Mouse (Mus musculus) lung, embryonic 16.5 days (tissue): ENCODE data around the gene Cyp46a1. TPM values are rescaled to one million over a fixed set of nuclear protein-coding genes. Genes with fewer than 3 reads are reported as not detected.
A peak's percentile ranks its signal among the peaks of the same experiment; 100 is the strongest.

Experiments
- ATAC-seq: fragments of 200-750 bp; cut with Nextera tagmentation; 2 replicates; pipeline ENCODE4 v1.8.0; 2017; ENCODE audit warnings: low read depth, mild to moderate bottlenecking, moderate library complexity
- H3K27ac ChIP-seq: fragments of 300-500 bp; sonication (generic); 2 replicates; pipeline ENCODE4 v1.5.1; 2014; ENCODE audit warnings: mild to moderate bottlenecking, control low read depth, low read length
- H3K27me3 ChIP-seq: fragments of 300-500 bp; sonication (generic); 2 replicates; pipeline ENCODE4 v1.6.1; 2014; ENCODE audit warnings: low read depth, low read length, mixed read lengths; ENCODE audit not compliant: control insufficient read depth, insufficient read depth
- H3K36me3 ChIP-seq: fragments of 300-500 bp; sonication (generic); 2 replicates; pipeline ENCODE4 v1.6.1; 2014; ENCODE audit warnings: low read length; ENCODE audit not compliant: control insufficient read depth, insufficient read depth
- H3K4me1 ChIP-seq: fragments of 300-500 bp; sonication (generic); replicated peaks from 2 replicates; pipeline ENCODE4 v1.6.1; 2014; ENCODE audit warnings: low read length, mixed read lengths; ENCODE audit not compliant: control insufficient read depth, insufficient read depth
- H3K4me2 ChIP-seq: fragments of 300-500 bp; sonication (generic); 2 replicates; pipeline ENCODE4 v1.6.1; 2014; ENCODE audit warnings: low read depth, low read length, control low read depth
- H3K4me3 ChIP-seq: fragments of 300-500 bp; sonication (generic); 2 replicates; pipeline ENCODE4 v1.5.1; 2014; ENCODE audit warnings: mild to moderate bottlenecking, low read length, control low read depth
- H3K9ac ChIP-seq: fragments of 300-500 bp; sonication (generic); 2 replicates; pipeline ENCODE4 v1.6.1; 2014; ENCODE audit warnings: low read length, control low read depth
- H3K9me3 ChIP-seq: fragments of 300-500 bp; sonication (generic); 2 replicates; pipeline ENCODE4 v1.6.1; 2016; ENCODE audit warnings: low read length; ENCODE audit not compliant: control insufficient read depth
- WGBS: fragments of 180-500 bp; shearing (Covaris S2); extraction: QIAGEN DNeasy Blood & Tissue Kit; methylation state at CpG from one replicate; pipeline ENCODE4 v1.1.7; 2014; 5-methylcytosine and 5-hydroxymethylcytosine counted together
- polyA plus RNA-seq: library from polyadenylated mRNA; unstranded; fragments of >200 nt; fragmentation: Nextera tagmentation; extraction: Ambion mirVana; gene quantifications from 2 replicates; pipeline ENCODE4 v1.2.1, GENCODE M21; 2015

Gene Cyp46a1
- polyA plus RNA-seq, 1 experiment from 2014 or later = 7.4 TPM

DNA sequence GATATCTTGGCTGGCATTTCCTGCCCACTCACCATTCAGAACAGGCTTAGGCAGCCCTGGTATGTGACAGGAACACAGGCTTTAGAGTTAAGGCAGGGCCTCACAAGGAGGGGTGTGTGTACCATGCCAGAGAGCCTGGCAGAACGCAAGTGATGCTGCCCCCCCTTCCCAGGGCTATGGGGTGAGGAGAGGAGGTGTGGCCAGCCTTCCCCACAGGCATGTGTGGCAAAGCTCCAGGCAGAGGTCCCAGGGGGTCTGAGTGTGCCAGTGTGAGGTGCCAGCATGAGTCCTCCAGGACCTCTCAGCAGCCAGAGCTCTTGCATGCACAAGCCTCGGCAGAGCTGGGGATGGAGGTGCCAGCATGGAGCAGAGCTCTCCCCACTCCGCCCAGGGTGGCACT, 39.6 kb upstream of the Cyp46a1 start:
- no peaks in the 10 kb centered on the region for H3K36me3 ChIP-seq
- ATAC-seq = peak; percentile 56
- no peak overlapping the region for H3K4me2 ChIP-seq
- WGBS = 57% methylated on average over 3 of the region's 3 CpGs
- no peaks in the 10 kb centered on the region for H3K9me3 ChIP-seq
- no peak overlapping the region for H3K27ac ChIP-seq
- no peak overlapping the region for H3K9ac ChIP-seq
- no peak overlapping the region for H3K4me3 ChIP-seq
- H3K4me1 ChIP-seq = peaks cover 8% of the 10 kb centered on the region
- no peaks in the 10 kb centered on the region for H3K27me3 ChIP-seq

DNA sequence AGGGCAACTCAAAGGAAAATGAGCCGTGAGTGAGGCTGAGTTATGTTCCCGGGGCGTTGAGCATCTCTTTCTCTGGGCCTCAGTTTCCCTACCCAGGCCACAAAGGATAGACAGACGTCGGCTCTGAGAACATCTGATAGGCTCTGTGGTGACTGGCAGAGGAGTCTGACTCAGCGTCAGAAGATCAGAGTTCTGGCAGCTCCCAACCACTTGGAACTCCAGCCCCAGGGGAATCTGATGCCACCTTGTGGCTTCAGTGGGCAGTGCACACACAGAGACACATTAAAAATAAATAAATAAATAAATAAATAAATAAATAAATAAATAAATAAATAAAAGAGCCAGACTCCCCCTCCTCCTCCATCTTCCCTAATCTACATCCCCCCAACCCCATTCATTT, 37.1 kb upstream of the Cyp46a1 start:
- H3K27me3 ChIP-seq = no peaks in the 10 kb centered on the region
- no peak overlapping the region for H3K9ac ChIP-seq
- H3K9me3 ChIP-seq = no peaks in the 10 kb centered on the region
- H3K4me2 ChIP-seq = no peak overlapping the region
- H3K4me1 ChIP-seq = peaks cover 8% of the 10 kb centered on the region
- H3K36me3 ChIP-seq = no peaks in the 10 kb centered on the region
- 76% methylated on average over 6 of the region's 6 CpGs for whole genome bisulfite sequencing
- H3K27ac ChIP-seq = no peak overlapping the region
- H3K4me3 ChIP-seq = no peak overlapping the region
- ATAC-seq = no peak

DNA sequence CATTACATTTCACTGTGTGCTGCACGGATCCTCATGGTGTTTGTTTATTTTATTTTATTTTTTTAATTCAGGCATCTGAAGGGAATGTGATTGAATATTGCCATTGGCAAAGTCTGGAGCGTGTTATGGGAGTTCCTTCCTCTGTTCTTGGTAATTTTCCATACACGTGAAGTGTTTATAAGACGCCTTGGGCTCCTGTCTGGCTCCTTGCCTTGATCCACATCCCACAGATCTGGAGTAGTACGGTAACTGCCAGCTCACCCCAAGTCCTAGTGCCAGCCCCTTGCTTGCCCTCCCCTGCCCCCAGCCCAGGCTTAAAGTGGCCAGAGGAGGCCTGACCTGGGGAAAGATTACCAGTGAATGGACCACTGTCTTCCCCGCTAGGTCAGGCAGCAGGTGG, 33.2 kb upstream of the Cyp46a1 start:
- no peak overlapping the region for H3K4me3 ChIP-seq
- no peak overlapping the region for H3K4me2 ChIP-seq
- peaks cover 4% of the 10 kb centered on the region for H3K4me1 ChIP-seq
- no peak for ATAC-seq
- no peaks in the 10 kb centered on the region for H3K9me3 ChIP-seq
- H3K9ac ChIP-seq = no peak overlapping the region
- 43% methylated on average over 6 of the region's 6 CpGs for WGBS
- H3K36me3 ChIP-seq = no peaks in the 10 kb centered on the region
- no peak overlapping the region for H3K27ac ChIP-seq
- peaks cover 6% of the 10 kb centered on the region for H3K27me3 ChIP-seq

DNA sequence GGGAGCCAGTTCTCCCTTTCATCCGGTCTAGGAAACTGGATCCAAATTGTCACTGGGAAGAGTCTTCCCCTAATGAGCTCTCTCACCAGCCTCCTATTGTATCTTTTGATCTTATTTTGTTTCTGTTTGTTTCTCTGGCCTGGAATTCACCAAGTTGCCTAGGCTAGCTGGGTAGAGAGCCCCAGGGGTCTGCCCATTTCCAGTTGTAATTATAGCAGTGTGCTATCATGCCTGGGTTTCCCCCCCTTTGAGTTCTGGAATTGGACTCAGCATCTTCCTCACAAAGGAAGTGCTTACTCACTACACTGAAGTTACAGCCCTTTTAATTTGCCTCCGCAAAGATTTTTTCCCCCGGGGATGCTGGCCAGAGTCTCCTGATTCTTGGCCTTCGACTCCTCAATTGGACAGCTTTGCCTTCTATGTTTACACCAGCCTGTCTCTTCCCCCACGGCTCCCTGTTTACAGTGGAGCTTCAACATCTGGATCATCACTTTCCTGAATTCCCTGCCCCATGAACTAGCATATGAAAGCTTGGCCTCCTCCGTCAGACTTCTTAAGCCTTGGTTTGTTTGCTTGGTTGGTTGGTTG, 30.3 kb upstream of the Cyp46a1 start:
- no peak overlapping the region for H3K9ac ChIP-seq
- ATAC-seq = no peak
- peaks cover 6% of the 10 kb centered on the region for H3K27me3 ChIP-seq
- no peaks in the 10 kb centered on the region for H3K9me3 ChIP-seq
- H3K27ac ChIP-seq = no peak overlapping the region
- H3K36me3 ChIP-seq = no peaks in the 10 kb centered on the region
- peaks cover 6% of the 10 kb centered on the region for H3K4me1 ChIP-seq
- WGBS = 40% methylated on average over 6 of the region's 6 CpGs
- no peak overlapping the region for H3K4me3 ChIP-seq
- H3K4me2 ChIP-seq = no peak overlapping the region

DNA sequence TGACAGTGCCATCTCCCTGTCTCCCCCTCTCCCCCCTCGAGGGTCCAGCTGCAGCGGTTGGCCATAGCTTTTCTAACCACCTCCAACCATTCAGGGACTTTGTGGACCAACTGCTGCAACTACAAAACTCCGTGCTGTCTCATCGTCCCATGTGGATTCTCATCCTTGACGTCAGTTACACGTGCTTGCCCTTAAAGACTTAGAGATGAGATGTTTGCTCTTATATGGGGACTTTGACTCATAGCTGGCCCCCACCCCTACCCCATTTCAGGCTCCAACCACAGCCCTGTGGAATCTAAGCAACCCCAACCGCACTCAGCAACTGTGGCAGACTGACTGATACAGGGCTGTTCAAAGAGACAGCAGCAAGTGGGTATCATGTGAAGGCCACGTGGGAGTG, 29.0 kb upstream of the Cyp46a1 start:
- Histone ChIP-seq H3K36me3 (no peaks in the 10 kb centered on the region), H3K9ac (no peak overlapping the region), H3K4me1 (peaks cover 6% of the 10 kb centered on the region), H3K4me2 (no peak overlapping the region), H3K27me3 (peaks cover 6% of the 10 kb centered on the region), H3K9me3 (no peaks in the 10 kb centered on the region), H3K4me3 (no peak overlapping the region), H3K27ac (no peak overlapping the region)
- 68% methylated on average over 8 of the region's 8 CpGs for WGBS
- no peak for ATAC-seq

DNA sequence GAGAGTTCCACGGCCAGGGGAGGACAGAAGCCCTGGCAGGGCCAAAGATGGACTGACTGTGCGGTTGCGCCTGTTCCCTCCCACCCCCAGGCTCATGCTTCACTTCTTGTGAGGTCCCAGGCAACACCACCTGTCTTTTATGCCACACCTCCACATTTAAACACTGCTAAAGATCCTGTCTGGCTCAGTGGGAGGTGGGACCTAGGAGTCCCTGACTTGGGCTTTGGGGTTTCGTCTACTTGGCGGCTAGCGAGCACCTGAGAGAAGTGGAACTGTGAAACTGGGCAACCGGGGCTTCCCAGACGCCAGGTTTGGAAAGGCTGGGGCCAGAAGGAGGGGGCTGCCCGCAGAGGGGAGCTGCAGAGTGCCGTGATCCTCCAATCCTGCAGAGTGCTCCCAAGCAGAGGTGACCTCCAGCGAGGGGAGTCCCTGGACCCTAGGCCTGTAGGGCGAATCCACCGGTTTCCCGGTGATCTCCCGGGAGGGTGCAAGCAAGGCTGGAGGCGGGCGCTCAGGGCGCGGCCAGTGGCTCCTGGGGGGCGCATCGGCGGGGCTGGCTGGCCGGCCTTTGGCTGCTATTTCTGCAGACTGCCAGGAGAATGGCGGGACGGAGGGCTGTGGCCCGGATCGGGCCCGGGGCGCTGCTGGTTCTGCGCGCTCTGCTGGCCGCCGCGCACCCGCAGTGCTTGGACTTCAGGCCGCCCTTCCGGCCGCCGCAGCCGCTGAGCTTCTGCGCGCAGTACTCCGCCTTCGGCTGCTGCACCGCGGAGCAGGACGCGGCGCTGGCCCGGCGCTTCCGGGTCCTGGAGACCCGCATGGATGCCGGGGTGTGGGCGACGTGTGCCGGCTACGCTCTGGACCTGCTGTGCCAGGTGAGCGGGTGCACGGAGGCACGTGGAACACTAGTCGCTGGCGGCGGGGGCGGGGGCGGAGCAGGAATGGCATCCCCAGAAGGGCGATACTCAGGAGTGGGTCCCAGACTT, 28.1 kb upstream of the Cyp46a1 start, which contains the start of gene Hhipl1:
Hhipl1 (plus strand) TSS at position 459 of the 983 bp plus-strand sequence.
- Histone ChIP-seq H3K4me2 (peak within 1 kb of the TSS; percentile 99), H3K36me3 (no peaks in the 10 kb centered on the region), H3K9ac (peak within 1 kb of the TSS; percentile 85), H3K4me1 (peaks cover 6% of the 10 kb centered on the region), H3K27me3 (peaks cover 6% of the 10 kb centered on the region), H3K9me3 (no peaks in the 10 kb centered on the region), H3K27ac (no peak within 1 kb of the TSS), H3K4me3 (peak within 1 kb of the TSS; percentile 61)
- 2% methylated on average over 67 of the region's 67 CpGs for WGBS
- ATAC-seq = peak; percentile 66

DNA sequence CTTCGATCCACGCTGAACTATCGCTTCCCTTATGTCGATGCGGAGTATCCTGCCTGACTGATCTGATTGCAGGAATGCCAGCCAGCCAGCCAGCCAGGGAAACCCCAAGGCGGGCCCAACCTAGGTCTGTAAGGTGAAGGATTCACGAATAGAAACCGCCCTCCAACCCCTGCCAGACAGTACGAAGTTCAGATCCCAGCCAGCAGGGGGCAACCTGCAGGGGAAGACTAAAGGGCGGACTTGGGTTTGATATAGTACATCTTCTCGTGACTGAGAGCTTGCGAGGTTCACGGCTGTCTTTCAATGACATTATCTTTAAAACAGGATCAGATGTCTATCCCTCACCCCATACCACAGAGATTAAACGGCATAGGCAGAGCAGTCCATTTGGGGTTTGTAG, 26.6 kb upstream of the Cyp46a1 start:
- Histone ChIP-seq H3K4me2 (no peak overlapping the region), H3K27ac (no peak overlapping the region), H3K4me1 (peaks cover 6% of the 10 kb centered on the region), H3K9me3 (no peaks in the 10 kb centered on the region), H3K36me3 (no peaks in the 10 kb centered on the region), H3K27me3 (peaks cover 6% of the 10 kb centered on the region), H3K9ac (no peak overlapping the region), H3K4me3 (no peak overlapping the region)
- ATAC-seq = no peak
- 29% methylated on average over 14 of the region's 14 CpGs for WGBS

DNA sequence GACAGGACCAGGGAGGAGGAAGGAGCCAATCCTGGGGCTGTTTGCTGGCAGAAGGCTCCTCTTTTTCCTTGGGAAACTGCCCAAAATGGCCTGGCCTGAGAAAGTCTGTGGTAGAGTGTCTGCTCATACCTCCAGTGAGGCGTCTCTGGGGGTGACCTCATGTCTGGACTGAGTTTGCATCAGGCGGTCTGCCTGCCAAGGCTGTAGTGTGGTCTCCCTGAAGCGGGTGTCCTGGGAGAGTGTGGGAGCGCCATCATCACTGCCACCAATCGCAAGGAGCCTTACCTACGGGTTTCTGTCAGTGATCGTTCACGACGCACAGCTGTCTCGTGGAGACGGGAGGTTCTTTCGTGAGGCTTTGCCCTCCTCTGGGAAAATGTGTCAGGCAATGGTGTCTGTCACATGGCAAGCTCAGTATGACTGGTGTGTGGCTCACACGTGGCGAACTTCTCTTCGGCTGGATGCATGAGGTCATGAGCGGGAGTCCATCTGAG, 25.8 kb upstream of the Cyp46a1 start:
- ATAC-seq = peak; percentile 39
- peaks cover 6% of the 10 kb centered on the region for H3K27me3 ChIP-seq

DNA sequence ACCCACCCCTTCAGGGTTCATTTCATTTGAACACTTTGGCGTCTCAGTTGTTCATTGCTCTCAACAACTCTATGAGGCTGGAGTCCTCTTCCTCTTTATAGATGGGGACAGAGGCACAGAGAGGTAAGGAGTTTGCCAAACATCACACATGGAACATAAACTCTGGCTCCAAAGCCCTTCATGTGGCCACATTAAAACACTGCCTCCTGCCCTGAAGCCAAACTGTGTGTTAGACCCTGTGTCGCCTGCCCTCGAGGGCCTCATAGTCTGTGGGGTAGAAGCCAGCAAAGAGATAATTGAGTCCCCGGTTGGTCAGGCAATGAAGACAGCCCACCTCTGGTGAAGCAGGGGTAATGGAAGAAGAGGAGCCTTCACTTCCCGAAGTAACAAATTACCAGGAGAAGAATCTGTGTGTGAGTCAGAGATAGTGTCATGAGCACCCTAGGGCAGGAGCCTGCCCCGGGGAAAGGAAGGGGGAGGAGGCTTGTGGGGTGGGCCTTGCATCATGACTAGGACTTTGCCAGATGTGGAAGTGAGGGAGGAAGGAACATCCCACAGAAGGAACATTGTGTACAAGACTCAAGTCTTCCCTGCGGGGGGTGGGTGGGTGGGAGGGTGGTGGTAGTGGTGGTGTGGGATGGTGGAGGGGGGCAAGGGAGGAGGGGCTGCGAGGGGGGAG, 24.9 kb upstream of the Cyp46a1 start:
- no peaks in the 10 kb centered on the region for H3K9me3 ChIP-seq
- no peaks in the 10 kb centered on the region for H3K36me3 ChIP-seq
- H3K4me1 ChIP-seq = peaks cover 6% of the 10 kb centered on the region
- peak; percentile 40; the same call in 1 of the 2 replicates for ATAC-seq
- no peak overlapping the region for H3K4me2 ChIP-seq
- H3K27me3 ChIP-seq = peaks cover 6% of the 10 kb centered on the region
- H3K4me3 ChIP-seq = no peak overlapping the region
- H3K27ac ChIP-seq = no peak overlapping the region
- 49% methylated on average over 8 of the region's 8 CpGs for WGBS
- H3K9ac ChIP-seq = no peak overlapping the region

More for the DNA sequence above, 25.8 kb upstream of the Cyp46a1 start:
- H3K4me1 ChIP-seq = peaks cover 6% of the 10 kb centered on the region
- no peak overlapping the region for H3K4me3 ChIP-seq
- no peaks in the 10 kb centered on the region for H3K36me3 ChIP-seq
- no peak overlapping the region for H3K4me2 ChIP-seq
- H3K27ac ChIP-seq = no peak overlapping the region
- WGBS = 70% methylated on average over 16 of the region's 16 CpGs
- no peaks in the 10 kb centered on the region for H3K9me3 ChIP-seq
- H3K9ac ChIP-seq = no peak overlapping the region
